Comparison of ENCODE assay signal across 10 mouse cellular contexts in genomic region chr6:90329953-90330352, GRCm38 (mm10). TPM values are rescaled to one million over a fixed set of nuclear protein-coding genes. Genes with fewer than 3 reads are reported as not detected.
A peak's percentile ranks its signal among the peaks of the same experiment; 100 is the strongest.
DNase-seq lines count a peak whose midpoint lies in the region; ATAC-seq and TF ChIP-seq lines count a peak whose summit lies in the region.
"Had no signal": no experiment of that assay in that cellular context is flagged by ENCODE, and none has a peak within 500 bp of the region (broad histone marks: within the 10 kb centered on the region; RNA-seq: fewer than 3 reads in every experiment).

No protein-coding gene starts in this region.

- no peaks in the 10 kb centered on the region for H3K36me3 ChIP-seq in heart, embryonic 11.5 days (ENCODE audit: control insufficient read depth, insufficient read depth, low read length)
- H3K36me3 ChIP-seq in hindbrain, postnatal 0 days (ENCODE audit: insufficient read depth, low read length) = no peaks in the 10 kb centered on the region

- ATAC-seq in heart, embryonic 11.5 days (replicated peaks; ENCODE audit: insufficient number of reproducible peaks, low FRiP score, low TSS enrichment) = no peak
- peak; percentile 84 for ATAC-seq in hindbrain, postnatal 0 days
- no peak for ATAC-seq in granulocyte monocyte progenitor cell, adult 5-6 weeks (replicated peaks; ENCODE audit: poor library complexity, severe bottlenecking)

- DNase-seq in heart, adult 8-10 months (ENCODE audit: low spot score) = peak; percentile 39
- DNase-seq in MN1 (ENCODE audit: low spot score) = peak; percentile 10
- DNase-seq in cerebellum, postnatal 14 days = peak; percentile 80 to 86
- DNase-seq in hindbrain, postnatal 0 days (ENCODE audit: low spot score) = peak; percentile 82
- DNase-seq in left cerebral cortex, postnatal 25 days (ENCODE audit: low spot score in 2 of 2) = peak; percentile 29 to 44
- DNase-seq in spleen, adult 18-20 months = no peak

- no peaks in the 10 kb centered on the region for H3K4me1 ChIP-seq in heart, embryonic 11.5 days (ENCODE audit: control insufficient read depth, insufficient read depth, low read length)
- H3K4me1 ChIP-seq in hindbrain, postnatal 0 days (ENCODE audit: insufficient read depth, low read length) = no peaks in the 10 kb centered on the region

- H3K9ac ChIP-seq in heart, embryonic 11.5 days (ENCODE audit: low read depth, low read length) = no peak overlapping the region
- no peak overlapping the region for H3K9ac ChIP-seq in hindbrain, postnatal 0 days (replicated peaks; ENCODE audit: low read length)

- no peak overlapping the region for H3K27ac ChIP-seq in heart, embryonic 11.5 days (ENCODE audit: low read depth, low read length)
- no peak overlapping the region for H3K27ac ChIP-seq in hindbrain, postnatal 0 days

- WGBS in heart, embryonic 11.5 days (ENCODE audit: insufficient replicate concordance) = 50% methylated on average over 1 of the region's 1 CpGs
- whole genome bisulfite sequencing in hindbrain, postnatal 0 days = 25% methylated on average over 1 of the region's 1 CpGs

- intact Hi-C loops in left cerebral cortex, postnatal 25 days (cut with DNase I) = no loop called here

- H3K4me2 ChIP-seq in heart, embryonic 11.5 days = no peak overlapping the region
- no peak overlapping the region for H3K4me2 ChIP-seq in hindbrain, postnatal 0 days (ENCODE audit: low read depth, low read length)

- no peaks in the 10 kb centered on the region for H3K9me3 ChIP-seq in heart, embryonic 11.5 days (replicated peaks; ENCODE audit: control insufficient read depth, low read length)
- no peaks in the 10 kb centered on the region for H3K9me3 ChIP-seq in hindbrain, postnatal 0 days (ENCODE audit: low read length)

- H3K4me3 ChIP-seq in heart, embryonic 11.5 days (ENCODE audit: low read depth, low read length) = no peak overlapping the region
- no peak overlapping the region for H3K4me3 ChIP-seq in hindbrain, postnatal 0 days (ENCODE audit: low read length)

- TF ChIP-seq CTCF in hindbrain, postnatal 0 days (IDR thresholded peaks at IDR 0.05; ENCODE audit: low read depth) = no peak

- peaks cover 4% of the 10 kb centered on the region for H3K27me3 ChIP-seq in heart, embryonic 11.5 days (ENCODE audit: control insufficient read depth, insufficient read depth, low read length)
- no peaks in the 10 kb centered on the region for H3K27me3 ChIP-seq in hindbrain, postnatal 0 days (ENCODE audit: insufficient read depth, low read length)

RNA-seq across cellular contexts. Expression of gene Uroc1, which starts 3.1 kb away (rescaled TPM):
- total RNA-seq in heart, adult 8-10 months (2022) = not detected
- not detected in 2 replicates for polyA plus RNA-seq in heart, embryonic 11.5 days (2014; fragmentation: Nextera tagmentation; extraction: Ambion mirVana)
- total RNA-seq in hindbrain, postnatal 0 days (2014; rRNA removed) = 0.07 TPM in 1 of 2 replicates, not detected in the other
- polyA plus RNA-seq in hindbrain, postnatal 0 days (2015; fragmentation: Nextera tagmentation; extraction: Ambion mirVana) = 0.04 TPM in 1 of 2 replicates, not detected in the other
- total RNA-seq in left cerebral cortex, postnatal 25 days (2021) = not detected
- total RNA-seq in granulocyte monocyte progenitor cell, adult 5-6 weeks (2014; fragmentation: Nextera tagmentation) = not detected in 2 replicates
- not detected in 2 replicates for total RNA-seq in granulocyte monocyte progenitor cell, adult 5-6 weeks (2017)
- total RNA-seq: neutrophil, adult 5-6 weeks had no signal
- polyA plus RNA-seq: large intestine, adult 2 months had no signal

RNA-seq across cellular contexts. Expression of gene Chst13, which starts 5.0 kb away (rescaled TPM):
- total RNA-seq in heart, adult 8-10 months (2022) = under 1 TPM in 1 of 4 experiments, not detected in 3; 0.32 TPM
- 0.25 and 0.30 TPM in 2 replicates for polyA plus RNA-seq in heart, embryonic 11.5 days (2014; fragmentation: Nextera tagmentation; extraction: Ambion mirVana)
- total RNA-seq in hindbrain, postnatal 0 days (2014; rRNA removed) = 0.11 and 0.21 TPM in 2 replicates
- polyA plus RNA-seq in hindbrain, postnatal 0 days (2015; fragmentation: Nextera tagmentation; extraction: Ambion mirVana) = 0.20 and 0.35 TPM in 2 replicates
- total RNA-seq in left cerebral cortex, postnatal 25 days (2021) = not detected
- total RNA-seq in granulocyte monocyte progenitor cell, adult 5-6 weeks (2014; fragmentation: Nextera tagmentation) = 11.5 and 16.0 TPM in 2 replicates
- total RNA-seq in granulocyte monocyte progenitor cell, adult 5-6 weeks (2017) = 15.9 and 19.9 TPM in 2 replicates

RNA-seq across cellular contexts. Expression of gene BC048671, which starts 28.9 kb away (rescaled TPM):
- not detected for total RNA-seq in heart, adult 8-10 months (2022)
- polyA plus RNA-seq in heart, embryonic 11.5 days (2014; fragmentation: Nextera tagmentation; extraction: Ambion mirVana) = not detected in 2 replicates
- not detected in 2 replicates for total RNA-seq in hindbrain, postnatal 0 days (2014; rRNA removed)
- not detected in 2 replicates for polyA plus RNA-seq in hindbrain, postnatal 0 days (2015; fragmentation: Nextera tagmentation; extraction: Ambion mirVana)
- not detected for total RNA-seq in left cerebral cortex, postnatal 25 days (2021)
- not detected in 2 replicates for total RNA-seq in granulocyte monocyte progenitor cell, adult 5-6 weeks (2014; fragmentation: Nextera tagmentation)
- total RNA-seq in granulocyte monocyte progenitor cell, adult 5-6 weeks (2017) = not detected in 2 replicates
- total RNA-seq: neutrophil, adult 5-6 weeks had no signal
- polyA plus RNA-seq: large intestine, adult 2 months had no signal

RNA-seq across cellular contexts. Expression of gene Zxdc, which starts 39.3 kb away (rescaled TPM):
- 10 to 100 TPM; 13.0 to 15.0 (median 14.3) TPM for total RNA-seq in heart, adult 8-10 months (2022)
- polyA plus RNA-seq in heart, embryonic 11.5 days (2014; fragmentation: Nextera tagmentation; extraction: Ambion mirVana) = 5.3 and 5.6 TPM in 2 replicates
- 45.7 and 49.7 TPM in 2 replicates for total RNA-seq in hindbrain, postnatal 0 days (2014; rRNA removed)
- polyA plus RNA-seq in hindbrain, postnatal 0 days (2015; fragmentation: Nextera tagmentation; extraction: Ambion mirVana) = 7.4 and 7.8 TPM in 2 replicates
- total RNA-seq in left cerebral cortex, postnatal 25 days (2021) = 10 to 100 TPM; 27.2 to 29.9 TPM
- total RNA-seq in granulocyte monocyte progenitor cell, adult 5-6 weeks (2014; fragmentation: Nextera tagmentation) = 13.3 and 14.0 TPM in 2 replicates
- 11.5 and 12.6 TPM in 2 replicates for total RNA-seq in granulocyte monocyte progenitor cell, adult 5-6 weeks (2017)

Comparison
In these comparisons a context has a peak if more than half of its experiments do, and no peak if none do; other contexts are left out.
1. DNase-seq: peak in heart, adult 8-10 months (single experiment), MN1 (single experiment), cerebellum, postnatal 14 days (2 of 2), hindbrain, postnatal 0 days (single experiment) and left cerebral cortex, postnatal 25 days (2 of 2); none in spleen, adult 18-20 months (0 of 2).
2. RNA of gene Chst13, which starts 5.0 kb away (total RNA-seq): 11.5 to 19.9 TPM in granulocyte monocyte progenitor cell, adult 5-6 weeks; 0.11 to 0.21 TPM in hindbrain, postnatal 0 days, not detected in left cerebral cortex, postnatal 25 days and 0.32 TPM in heart, adult 8-10 months; every median in the first group is over 4 times any median in the second.